Mouse (Mus musculus) ES-Bruce4 (cell line): ENCODE results near the gene Tmem117. TPM values are rescaled to one million over a fixed set of nuclear protein-coding genes. Genes with fewer than 3 reads are reported as not detected.

ENCODE experiments used
- H3K27ac ChIP-seq: 2 replicates; pipeline ENCODE4 v1.5.1; 2012; ENCODE audit warnings: low read length, inconsistent platforms; ENCODE audit not compliant: insufficient read depth
- H3K27me3 ChIP-seq: 2 replicates; pipeline ENCODE4 v1.6.1; 2012; ENCODE audit warnings: mild to moderate bottlenecking, low read length, inconsistent platforms; ENCODE audit not compliant: control insufficient read depth, poor library complexity, insufficient read depth, severe bottlenecking
- H3K36me3 ChIP-seq: 2 replicates; pipeline ENCODE4 v1.6.1; 2012; ENCODE audit warnings: inconsistent platforms, mild to moderate bottlenecking, low read length, moderate library complexity; ENCODE audit not compliant: control insufficient read depth, poor library complexity, insufficient read depth, severe bottlenecking
- H3K4me1 ChIP-seq: one replicate; pipeline ENCODE4 v1.8.1; 2011; ENCODE audit warnings: low read length; ENCODE audit not compliant: control insufficient read depth, insufficient read depth
- H3K4me3 ChIP-seq: 2 replicates; pipeline ENCODE4 v1.5.1; 2011; ENCODE audit warnings: low read depth, mild to moderate bottlenecking, low read length
- H3K9ac ChIP-seq: 2 replicates; pipeline ENCODE4 v1.6.1; 2012; ENCODE audit warnings: low read depth, mild to moderate bottlenecking, inconsistent platforms; ENCODE audit not compliant: poor library complexity, severe bottlenecking
- H3K9me3 ChIP-seq: replicated peaks from 2 replicates; pipeline ENCODE4 v1.6.1; 2012; ENCODE audit warnings: mild to moderate bottlenecking, low read length, inconsistent platforms; ENCODE audit not compliant: control insufficient read depth, poor library complexity, insufficient read depth, severe bottlenecking
- CTCF ChIP-seq: IDR thresholded peaks from one replicate; pipeline ENCODE4 v1.8.1; 2011; ENCODE audit warnings: low read depth, low read length
- EP300 ChIP-seq: IDR thresholded peaks from 2 replicates; pipeline ENCODE4 v1.6.1; 2011; ENCODE audit warnings: low read depth, low read length; ENCODE audit not compliant: insufficient read depth
- POLR2A ChIP-seq: IDR thresholded peaks from one replicate; pipeline ENCODE4 v1.8.1; 2011; ENCODE audit warnings: low read length; ENCODE audit not compliant: insufficient read depth
- polyA plus RNA-seq: library from polyadenylated mRNA; stranded (reverse); fragments of >200 nt; gene quantifications from 2 replicates; pipeline ENCODE4 v1.2.4, GENCODE M21; 2011; ENCODE audit warnings: low read depth; ENCODE audit not compliant: missing spikeins, insufficient read depth, insufficient read length

Gene Tmem117
- polyA plus RNA-seq, 1 experiment, result 1.2 TPM

- H3K27me3 ChIP-seq, result no peaks in the 10 kb centered on the region
- H3K27ac ChIP-seq, result no peak overlapping the region
- no peak overlapping the region for H3K4me3 ChIP-seq
- H3K9ac ChIP-seq, result no peak overlapping the region
- no peaks in the 10 kb centered on the region for H3K9me3 ChIP-seq
- H3K4me1 ChIP-seq, result no peaks in the 10 kb centered on the region
- TF ChIP-seq CTCF, result no peak
- TF ChIP-seq EP300, result no peak
- no peak for TF ChIP-seq POLR2A
- no peaks in the 10 kb centered on the region for H3K36me3 ChIP-seq
Observed at GRCm38 (mm10) chr15:95138709-95139409, 509.8 kb downstream of the Tmem117 start.

DNA sequence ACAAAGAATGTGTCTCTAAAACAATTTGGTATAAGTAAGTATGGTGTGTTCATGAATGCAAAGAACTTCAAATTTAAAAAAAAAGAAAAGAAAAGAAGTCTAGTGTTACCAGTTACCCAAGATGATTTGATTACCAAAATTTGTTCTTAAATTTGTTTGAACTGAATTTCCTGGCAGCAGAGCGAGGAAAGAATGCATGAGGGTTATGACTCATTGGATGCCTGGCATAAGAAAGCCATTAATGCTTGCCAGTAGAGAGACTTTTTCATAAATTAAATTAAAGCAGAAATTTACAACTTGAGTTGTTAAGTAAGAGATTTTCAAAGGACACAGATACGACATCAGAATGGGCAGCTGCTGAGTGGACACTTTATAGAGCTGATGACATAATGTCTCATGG is 515.1 kb downstream of the Tmem117 start:
- TF ChIP-seq POLR2A, result no peak
- no peak for TF ChIP-seq CTCF
- TF ChIP-seq EP300, result no peak
- H3K4me1 ChIP-seq, result no peaks in the 10 kb centered on the region
- no peaks in the 10 kb centered on the region for H3K36me3 ChIP-seq
- no peaks in the 10 kb centered on the region for H3K27me3 ChIP-seq
- H3K27ac ChIP-seq, result no peak overlapping the region
- H3K4me3 ChIP-seq, result no peak overlapping the region
- H3K9ac ChIP-seq, result no peak overlapping the region
- no peaks in the 10 kb centered on the region for H3K9me3 ChIP-seq

DNA sequence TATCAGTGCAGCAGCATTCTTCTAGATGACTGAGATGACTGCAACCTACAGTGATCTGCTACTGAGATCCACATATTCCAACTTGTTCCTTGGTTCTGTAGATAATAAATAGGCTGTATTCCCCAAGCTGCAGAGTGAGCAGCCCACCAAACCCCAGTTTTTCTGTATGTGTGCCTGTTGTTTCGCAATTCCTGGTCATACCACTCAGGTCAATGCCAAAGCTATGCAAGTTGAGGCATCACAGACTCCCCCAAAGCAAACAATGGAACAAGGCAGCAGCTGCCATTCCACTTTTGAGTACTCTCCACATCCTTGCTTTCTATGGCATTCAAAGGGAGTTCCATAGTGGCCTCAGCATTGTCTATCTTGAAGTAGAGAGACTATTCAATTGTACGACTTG is 516.1 kb downstream of the Tmem117 start:
- Histone ChIP-seq H3K4me1 (no peaks in the 10 kb centered on the region), H3K9ac (no peak overlapping the region), H3K36me3 (no peaks in the 10 kb centered on the region), H3K27ac (no peak overlapping the region), H3K4me3 (no peak overlapping the region), H3K27me3 (no peaks in the 10 kb centered on the region), H3K9me3 (no peaks in the 10 kb centered on the region)
- TF ChIP-seq POLR2A, result no peak
- TF ChIP-seq CTCF, result no peak
- TF ChIP-seq EP300, result no peak

Other genes with a start within 250 kb of the Tmem117 start
- gene Adamts20, start 163.8 kb upstream of the Tmem117 start, polyA plus RNA-seq, result 0.21 and 0.42 TPM in 2 replicates
- 4.5 and 7.3 TPM in 2 replicates for gene Pus7l, start 85.7 kb upstream of the Tmem117 start, polyA plus RNA-seq
- gene Irak4, start 85.6 kb upstream of the Tmem117 start, polyA plus RNA-seq, result 1.8 and 2.4 TPM in 2 replicates
- 92.3 and 94.9 TPM in 2 replicates for gene Twf1, start 39.3 kb upstream of the Tmem117 start, polyA plus RNA-seq